Mouse (Mus musculus) embryonic facial prominence, embryonic 14.5 days (tissue): Measurements from ENCODE around the gene Sfta2. TPM values are rescaled to one million over a fixed set of nuclear protein-coding genes. Genes with fewer than 3 reads are reported as not detected.

Experiments
- ATAC-seq: fragments of 200-750 bp; cut with Nextera tagmentation; 2 replicates; pipeline ENCODE4 v1.8.0; 2017; ENCODE audit warnings: low read depth, moderate number of reproducible peaks, moderate TSS enrichment
- DNase-seq: peaks from one replicate; pipeline ENCODE4 v3.0.0-alpha.2; 2015; ENCODE audit warnings: low spot score
- H3K27ac ChIP-seq: fragments of 300-500 bp; sonication (generic); replicated peaks from 2 replicates; pipeline ENCODE4 v1.5.1; 2014; ENCODE audit warnings: low read depth, mild to moderate bottlenecking, low read length, moderate library complexity
- H3K27me3 ChIP-seq: fragments of 300-500 bp; sonication (generic); replicated peaks from 2 replicates; pipeline ENCODE4 v1.6.1; 2014; ENCODE audit warnings: low read length; ENCODE audit not compliant: control insufficient read depth, insufficient read depth
- H3K36me3 ChIP-seq: fragments of 300-500 bp; sonication (generic); 2 replicates; pipeline ENCODE4 v1.6.1; 2014; ENCODE audit warnings: low read length, mixed read lengths; ENCODE audit not compliant: control insufficient read depth, insufficient read depth
- H3K4me1 ChIP-seq: fragments of 300-500 bp; sonication (generic); 2 replicates; pipeline ENCODE4 v1.6.1; 2014; ENCODE audit warnings: antibody characterized with exemption, low read length; ENCODE audit not compliant: control insufficient read depth, insufficient read depth
- H3K4me2 ChIP-seq: fragments of 300-500 bp; sonication (generic); 2 replicates; pipeline ENCODE4 v1.6.1; 2014; ENCODE audit warnings: low read depth, mild to moderate bottlenecking, low read length, moderate library complexity, mixed read lengths
- H3K4me3 ChIP-seq: fragments of 300-500 bp; sonication (generic); 2 replicates; pipeline ENCODE4 v1.5.1; 2014; ENCODE audit warnings: low read depth, mild to moderate bottlenecking, low read length
- H3K9ac ChIP-seq: fragments of 300-500 bp; sonication (generic); 2 replicates; pipeline ENCODE4 v1.6.1; 2014; ENCODE audit warnings: low read depth, mild to moderate bottlenecking, low read length, moderate library complexity, mixed read lengths
- H3K9me3 ChIP-seq: fragments of 300-500 bp; sonication (generic); 2 replicates; pipeline ENCODE4 v1.6.1; 2016; ENCODE audit warnings: low read length; ENCODE audit not compliant: control insufficient read depth
- WGBS: fragments of 180-500 bp; shearing (Covaris S2); extraction: QIAGEN DNeasy Blood & Tissue Kit; methylation state at CpG from one replicate; pipeline ENCODE4 v1.1.7; 2014; 5-methylcytosine and 5-hydroxymethylcytosine counted together
- polyA plus RNA-seq: library from polyadenylated mRNA; unstranded; fragments of >200 nt; fragmentation: Nextera tagmentation; extraction: Ambion mirVana; gene quantifications from 2 replicates; pipeline ENCODE4 v1.2.1, GENCODE M21; 2014

Sfta2 gene
- polyA plus RNA-seq, 1 experiment from 2014 or later, result 0.28 TPM

DNA sequence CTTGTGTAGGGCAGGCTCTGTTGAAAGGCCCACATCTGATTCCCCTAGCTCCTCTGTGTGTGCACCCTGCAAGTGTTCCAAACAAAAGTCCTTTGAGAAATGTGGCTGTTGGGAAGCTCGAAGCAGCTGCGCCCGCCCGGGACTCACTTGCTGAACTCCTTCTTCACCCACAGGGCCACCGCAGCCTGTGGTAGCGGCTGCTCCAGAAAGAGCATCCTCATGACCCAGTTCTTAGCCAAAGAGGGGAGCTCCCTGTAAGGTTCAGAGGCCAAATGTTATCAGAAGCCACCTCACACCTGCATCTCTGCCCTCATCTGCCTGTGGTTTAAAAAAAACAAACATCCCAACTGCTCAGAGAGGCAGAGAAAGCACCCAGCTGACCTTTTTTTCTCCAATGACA is 70.5 kb downstream of the Sfta2 start:
- 85% methylated on average over 6 of the region's 6 CpGs for WGBS

GRCm38 (mm10) chr17:35672527-35672926 is 71.2 kb downstream of the Sfta2 start:
- no peak for ATAC-seq
- H3K27me3 ChIP-seq, result no peaks in the 10 kb centered on the region
- H3K4me2 ChIP-seq, result peak overlapping the region; percentile 79
- no peak overlapping the region for H3K9ac ChIP-seq
- DNase-seq, result no peak
- H3K4me1 ChIP-seq, result 0 out of 2 replicates have a peak, but pooled peaks cover 4% of the 10 kb centered on the region
- 79% methylated on average over 6 of the region's 6 CpGs for WGBS
- H3K9me3 ChIP-seq, result no peaks in the 10 kb centered on the region
- peaks cover 12% of the 10 kb centered on the region; the same call in 1 of the 2 replicates for H3K36me3 ChIP-seq
- H3K27ac ChIP-seq, result no peak overlapping the region
- peak overlapping the region; percentile 56; the same call in 1 of the 2 replicates for H3K4me3 ChIP-seq

More for the DNA sequence above, 70.5 kb downstream of the Sfta2 start:
- Histone ChIP-seq H3K9ac (no peak overlapping the region), H3K9me3 (no peaks in the 10 kb centered on the region), H3K4me3 (no peak overlapping the region), H3K36me3 (peaks cover 12% of the 10 kb centered on the region; the same call in 1 of the 2 replicates), H3K4me2 (no peak overlapping the region), H3K27me3 (no peaks in the 10 kb centered on the region), H3K4me1 (peaks cover 4% of the 10 kb centered on the region; the same call in 1 of the 2 replicates), H3K27ac (no peak overlapping the region)
- ATAC-seq (no peak), DNase-seq (no peak)

DNA sequence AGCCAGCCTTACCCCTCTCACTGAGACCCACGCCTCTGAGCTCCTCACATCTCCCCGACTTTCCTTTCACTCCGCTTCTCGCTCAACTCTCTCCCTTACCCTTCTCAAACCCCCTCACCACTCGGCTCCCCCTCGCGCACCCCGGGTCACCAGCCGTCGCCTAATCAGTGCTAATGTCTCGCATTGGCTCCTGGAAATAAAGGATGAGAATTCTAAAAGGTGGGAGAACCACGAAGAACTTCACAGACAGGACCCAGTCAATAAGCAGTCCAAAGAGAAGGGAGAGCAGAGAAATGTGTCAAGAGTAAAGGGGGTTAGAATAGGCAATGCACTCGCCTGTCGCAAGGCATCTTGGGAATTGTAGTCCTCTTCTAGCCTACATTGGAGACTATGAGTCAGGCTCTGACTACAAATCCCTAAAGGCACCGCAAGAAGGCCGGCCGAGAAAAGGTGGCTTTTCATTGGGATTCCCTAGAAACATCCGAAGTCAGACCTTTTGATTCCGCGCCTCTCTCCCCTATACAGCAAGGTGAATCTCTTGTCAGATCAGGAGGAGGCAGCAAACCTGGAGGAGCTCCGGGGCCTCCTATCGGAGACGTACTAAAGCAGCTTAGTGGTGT is 72.2 kb downstream of the Sfta2 start, which contains the start of gene Gtf2h4:
Gtf2h4 (minus strand) TSS at position 324 of the 620 bp plus-strand sequence.
- H3K9me3 ChIP-seq, result no peaks in the 10 kb centered on the region
- H3K27ac ChIP-seq, result no peak within 1 kb of the TSS
- H3K4me3 ChIP-seq, result peak within 1 kb of the TSS; percentile 56
- 2% methylated on average over 23 of the region's 23 CpGs for WGBS
- H3K4me1 ChIP-seq, result 0 out of 2 replicates have a peak, but pooled peaks cover 4% of the 10 kb centered on the region
- peak within 1 kb of the TSS; percentile 79 for H3K9ac ChIP-seq
- H3K4me2 ChIP-seq, result peak within 1 kb of the TSS; percentile 79
- ATAC-seq (peak; percentile 99), DNase-seq (peak; percentile 99)
- H3K27me3 ChIP-seq, result no peaks in the 10 kb centered on the region
- H3K36me3 ChIP-seq, result peaks cover 12% of the 10 kb centered on the region; the same call in 1 of the 2 replicates

GRCm38 (mm10) chr17:35680591-35680990 is 79.2 kb downstream of the Sfta2 start:
- ATAC-seq (peak; percentile 58; the same call in 1 of the 2 replicates), DNase-seq (peak; percentile 70)
- no peak overlapping the region for H3K9ac ChIP-seq
- no peaks in the 10 kb centered on the region for H3K27me3 ChIP-seq
- H3K4me3 ChIP-seq, result no peak overlapping the region
- WGBS, result 14% methylated on average over 6 of the region's 6 CpGs
- no peaks in the 10 kb centered on the region for H3K9me3 ChIP-seq
- peaks cover 51% of the 10 kb centered on the region for H3K36me3 ChIP-seq
- H3K4me1 ChIP-seq, result no peaks in the 10 kb centered on the region
- no peak overlapping the region for H3K27ac ChIP-seq
- H3K4me2 ChIP-seq, result no peak overlapping the region

GRCm38 (mm10) chr17:35681986-35682385 is 80.6 kb downstream of the Sfta2 start:
- Histone ChIP-seq H3K36me3 (peaks cover 65% of the 10 kb centered on the region), H3K4me3 (no peak overlapping the region), H3K9me3 (no peaks in the 10 kb centered on the region), H3K27ac (no peak overlapping the region), H3K27me3 (no peaks in the 10 kb centered on the region), H3K4me2 (no peak overlapping the region), H3K9ac (no peak overlapping the region), H3K4me1 (no peaks in the 10 kb centered on the region)
- no peak for ATAC-seq
- no peak for DNase-seq
- WGBS, result 82% methylated on average over 13 of the region's 13 CpGs

GRCm38 (mm10) chr17:35685061-35685460 is 83.7 kb downstream of the Sfta2 start:
- no peak for DNase-seq
- WGBS, result 76% methylated on average over 9 of the region's 9 CpGs
- no peak for ATAC-seq

GRCm38 (mm10) chr17:35688347-35689175 is 87.2 kb downstream of the Sfta2 start:
- H3K27me3 ChIP-seq, result no peaks in the 10 kb centered on the region
- H3K4me1 ChIP-seq, result no peaks in the 10 kb centered on the region
- H3K4me2 ChIP-seq, result no peak overlapping the region
- H3K36me3 ChIP-seq, result peaks cover 100% of the 10 kb centered on the region
- H3K27ac ChIP-seq, result no peak overlapping the region
- H3K4me3 ChIP-seq, result no peak overlapping the region
- ATAC-seq (no peak), DNase-seq (no peak)
- H3K9ac ChIP-seq, result no peak overlapping the region
- 91% methylated on average over 25 of the region's 25 CpGs for WGBS
- no peaks in the 10 kb centered on the region for H3K9me3 ChIP-seq

More at GRCm38 (mm10) chr17:35685061-35685460, 83.7 kb downstream of the Sfta2 start:
- Histone ChIP-seq H3K9ac (no peak overlapping the region), H3K36me3 (peaks cover 95% of the 10 kb centered on the region), H3K4me1 (no peaks in the 10 kb centered on the region), H3K27me3 (no peaks in the 10 kb centered on the region), H3K27ac (no peak overlapping the region), H3K9me3 (no peaks in the 10 kb centered on the region), H3K4me2 (no peak overlapping the region), H3K4me3 (no peak overlapping the region)

DNA sequence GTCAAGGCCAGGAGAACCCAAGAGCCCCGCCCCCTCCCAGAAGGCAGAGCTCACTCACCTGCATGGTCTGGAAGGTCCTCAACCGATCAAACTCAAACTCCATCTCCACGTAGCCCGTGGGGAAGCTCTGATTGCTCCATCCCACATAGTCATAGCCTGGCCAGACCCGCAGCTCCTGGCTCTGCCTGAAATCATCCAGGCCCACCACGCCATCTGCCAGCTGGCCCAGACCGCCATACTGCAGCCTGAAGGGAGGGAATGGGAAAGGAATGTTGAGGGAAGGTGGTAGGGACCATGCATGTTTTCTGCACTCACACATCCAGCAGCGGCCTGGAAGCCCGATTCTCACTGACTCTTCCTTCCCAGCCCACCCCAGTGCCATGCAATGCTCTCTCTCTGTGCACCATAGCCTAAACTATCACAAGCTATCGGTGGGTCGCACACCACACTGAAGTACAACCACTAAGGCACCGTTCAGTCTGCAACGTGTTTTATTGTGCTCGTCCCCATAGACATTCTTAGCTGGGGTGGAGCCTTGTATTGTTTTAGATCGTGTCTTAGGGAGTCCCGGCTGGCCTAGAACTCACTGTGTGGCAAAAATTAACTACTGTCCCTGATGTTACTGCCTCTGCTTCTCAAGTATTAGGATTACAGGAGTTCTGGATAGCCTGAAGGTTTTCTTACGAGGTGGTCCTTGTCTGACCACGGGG is 88.7 kb downstream of the Sfta2 start:
- 92% methylated on average over 18 of the region's 18 CpGs for WGBS
- H3K4me2 ChIP-seq, result no peak overlapping the region
- no peak overlapping the region for H3K9ac ChIP-seq
- no peak for DNase-seq
- ATAC-seq, result no peak
- H3K36me3 ChIP-seq, result peaks cover 95% of the 10 kb centered on the region
- no peak overlapping the region for H3K4me3 ChIP-seq
- H3K27me3 ChIP-seq, result no peaks in the 10 kb centered on the region
- no peaks in the 10 kb centered on the region; the same call in 1 of the 2 replicates for H3K9me3 ChIP-seq
- H3K27ac ChIP-seq, result no peak overlapping the region
- H3K4me1 ChIP-seq, result no peaks in the 10 kb centered on the region
